Mouse (Mus musculus) liver, postnatal 0 days (tissue): ENCODE data around the gene Tmem151b. TPM values are rescaled to one million over a fixed set of nuclear protein-coding genes. Genes with fewer than 3 reads are reported as not detected.

ENCODE experiments used
- ATAC-seq: fragments of 200-750 bp; cut with Nextera tagmentation; 2 replicates; pipeline ENCODE4 v1.8.0; 2017; ENCODE audit warnings: mild to moderate bottlenecking, moderate library complexity
- DNase-seq: peaks from one replicate; pipeline ENCODE4 v3.0.0-alpha.2; 2016
- H3K27ac ChIP-seq: fragments of 300-500 bp; sonication (generic); 2 replicates; pipeline ENCODE4 v1.5.1; 2014; ENCODE audit warnings: antibody characterized with exemption, moderate library complexity, mild to moderate bottlenecking, low read depth
- H3K27me3 ChIP-seq: fragments of 300-500 bp; sonication (generic); 2 replicates; pipeline ENCODE4 v1.6.1; 2014; ENCODE audit warnings: low read length, control low read depth, mixed read lengths; ENCODE audit not compliant: insufficient read depth
- H3K36me3 ChIP-seq: fragments of 300-500 bp; sonication (generic); replicated peaks from 2 replicates; pipeline ENCODE4 v1.6.1; 2014; ENCODE audit warnings: mild to moderate bottlenecking, control low read depth, low read length, moderate library complexity, mixed read lengths; ENCODE audit not compliant: insufficient read depth
- H3K4me1 ChIP-seq: fragments of 300-500 bp; sonication (generic); 2 replicates; pipeline ENCODE4 v1.6.1; 2014; ENCODE audit warnings: antibody characterized with exemption, mild to moderate bottlenecking, control low read depth; ENCODE audit not compliant: insufficient read depth
- H3K4me2 ChIP-seq: fragments of 300-500 bp; sonication (generic); 2 replicates; pipeline ENCODE4 v1.6.1; 2014; ENCODE audit warnings: low read depth, mild to moderate bottlenecking, low read length, moderate library complexity, mixed read lengths
- H3K4me3 ChIP-seq: fragments of 300-500 bp; sonication (generic); 2 replicates; pipeline ENCODE4 v1.5.1; 2014; ENCODE audit warnings: low read depth, low read length
- H3K9ac ChIP-seq: fragments of 300-500 bp; sonication (generic); replicated peaks from 2 replicates; pipeline ENCODE4 v1.6.1; 2014; ENCODE audit warnings: mild to moderate bottlenecking, moderate library complexity
- H3K9me3 ChIP-seq: fragments of 300-500 bp; sonication (generic); 2 replicates; pipeline ENCODE4 v1.6.1; 2016; ENCODE audit warnings: mild to moderate bottlenecking, control low read depth, low read length, mixed read lengths
- CTCF ChIP-seq: sonication (generic); IDR thresholded peaks from 2 replicates; pipeline ENCODE4 v1.5.1; 2016; ENCODE audit warnings: antibody characterized with exemption, low read depth
- EP300 ChIP-seq: IDR thresholded peaks from 2 replicates; pipeline ENCODE4 v1.6.1; 2016; ENCODE audit warnings: antibody characterized with exemption, low read depth, mild to moderate bottlenecking
- WGBS: fragments of 180-500 bp; shearing (Covaris S2); extraction: QIAGEN DNeasy Blood & Tissue Kit; methylation state at CpG from one replicate; pipeline ENCODE4 v1.1.7; 2014; ENCODE audit not compliant: insufficient replicate concordance; 5-methylcytosine and 5-hydroxymethylcytosine counted together
- polyA plus RNA-seq: library from polyadenylated mRNA; unstranded; fragments of >200 nt; fragmentation: Nextera tagmentation; extraction: Ambion mirVana; gene quantifications from 2 replicates; pipeline ENCODE4 v1.2.1, GENCODE M21; 2015

The Tmem151b gene
- polyA plus RNA-seq, 1 experiment from 2014 or later: 0.19 TPM

- DNase-seq: peak; percentile 31
- Histone ChIP-seq H3K9me3 (no peaks in the 10 kb centered on the region), H3K4me2 (no peak overlapping the region), H3K36me3 (peaks cover 62% of the 10 kb centered on the region), H3K4me3 (no peak overlapping the region), H3K9ac (no peak overlapping the region), H3K27ac (peak overlapping the region; percentile 60), H3K4me1 (peaks cover 23% of the 10 kb centered on the region), H3K27me3 (no peaks in the 10 kb centered on the region)
- 65% methylated on average over 18 of the region's 18 CpGs for WGBS
- ATAC-seq: no peak
- TF ChIP-seq EP300 (no peak), CTCF (no peak)
Measured at GRCm38 (mm10) chr17:45566360-45567161, 17.1 kb upstream of the Tmem151b start.

- H3K4me3 ChIP-seq: no peak overlapping the region
- no peak overlapping the region for H3K9ac ChIP-seq
- peaks cover 56% of the 10 kb centered on the region for H3K36me3 ChIP-seq
- peaks cover 20% of the 10 kb centered on the region for H3K4me1 ChIP-seq
- ATAC-seq (no peak), DNase-seq (no peak)
- no peaks in the 10 kb centered on the region for H3K27me3 ChIP-seq
- 62% methylated on average over 1 of the region's 1 CpGs for WGBS
- H3K4me2 ChIP-seq: no peak overlapping the region
- TF ChIP-seq CTCF: no peak
- no peak for TF ChIP-seq EP300
- H3K9me3 ChIP-seq: no peaks in the 10 kb centered on the region
- no peak overlapping the region for H3K27ac ChIP-seq
Measured at GRCm38 (mm10) chr17:45566031-45566359, 16.5 kb upstream of the Tmem151b start.

- TF ChIP-seq CTCF (no peak), EP300 (no peak)
- peaks cover 19% of the 10 kb centered on the region for H3K4me1 ChIP-seq
- no peak overlapping the region for H3K27ac ChIP-seq
- peak overlapping the region; percentile 97 for H3K4me2 ChIP-seq
- H3K36me3 ChIP-seq: peaks cover 51% of the 10 kb centered on the region
- ATAC-seq (no peak), DNase-seq (no peak)
- H3K9me3 ChIP-seq: no peaks in the 10 kb centered on the region
- H3K27me3 ChIP-seq: no peaks in the 10 kb centered on the region
- 91% methylated on average over 11 of the region's 11 CpGs for WGBS
- H3K9ac ChIP-seq: peak overlapping the region; percentile 93
- peak overlapping the region; percentile 91 for H3K4me3 ChIP-seq
Measured at GRCm38 (mm10) chr17:45565103-45565502, 15.6 kb upstream of the Tmem151b start.

GRCm38 (mm10) chr17:45564531-45565084 lies 15.1 kb upstream of the Tmem151b start:
- ATAC-seq: no peak
- peak overlapping the region; percentile 86; the same call in 1 of the 2 replicates for H3K27ac ChIP-seq
- no peak for DNase-seq
- peaks cover 18% of the 10 kb centered on the region for H3K4me1 ChIP-seq
- 16% methylated on average over 18 of the region's 18 CpGs for WGBS
- H3K27me3 ChIP-seq: no peaks in the 10 kb centered on the region
- TF ChIP-seq CTCF: no peak
- no peak for TF ChIP-seq EP300
- peak overlapping the region; percentile 97 for H3K4me2 ChIP-seq
- H3K9ac ChIP-seq: peak overlapping the region; percentile 93
- H3K4me3 ChIP-seq: peak overlapping the region; percentile 91
- peaks cover 46% of the 10 kb centered on the region for H3K36me3 ChIP-seq
- no peaks in the 10 kb centered on the region for H3K9me3 ChIP-seq

GRCm38 (mm10) chr17:45563655-45564530 lies 14.4 kb upstream of the Tmem151b start, which contains the start of gene Slc35b2:
Gene Slc35b2 (plus strand): TSS chr17:45563874.
- H3K27me3 ChIP-seq: no peaks in the 10 kb centered on the region
- ATAC-seq (peak; percentile 90), DNase-seq (peak; percentile 92)
- peak within 1 kb of the TSS; percentile 86 for H3K27ac ChIP-seq
- peaks cover 39% of the 10 kb centered on the region for H3K36me3 ChIP-seq
- H3K4me1 ChIP-seq: peaks cover 18% of the 10 kb centered on the region
- no peaks in the 10 kb centered on the region for H3K9me3 ChIP-seq
- H3K9ac ChIP-seq: peak within 1 kb of the TSS; percentile 93
- TF ChIP-seq CTCF (peak; percentile 96), EP300 (no peak)
- WGBS: under 1% methylated on average over 45 of the region's 61 CpGs
- H3K4me2 ChIP-seq: peak within 1 kb of the TSS; percentile 97
- peak within 1 kb of the TSS; percentile 91 for H3K4me3 ChIP-seq

- peak overlapping the region; percentile 91; the same call in 1 of the 2 replicates for H3K4me3 ChIP-seq
- H3K9ac ChIP-seq: no peak overlapping the region
- peaks cover 19% of the 10 kb centered on the region for H3K4me1 ChIP-seq
- no peaks in the 10 kb centered on the region for H3K9me3 ChIP-seq
- peak overlapping the region; percentile 97; the same call in 1 of the 2 replicates for H3K4me2 ChIP-seq
- ATAC-seq (no peak), DNase-seq (no peak)
- H3K27ac ChIP-seq: no peak overlapping the region
- TF ChIP-seq EP300 (no peak), CTCF (no peak)
- H3K36me3 ChIP-seq: peaks cover 37% of the 10 kb centered on the region
- whole genome bisulfite sequencing: 66% methylated on average over 12 of the region's 12 CpGs
- H3K27me3 ChIP-seq: no peaks in the 10 kb centered on the region
Measured at GRCm38 (mm10) chr17:45563216-45563615, 13.7 kb upstream of the Tmem151b start.
